Mouse (Mus musculus) left cerebral cortex, adult 8-10 months (tissue): ENCODE measurements around the gene Triap1. TPM values are rescaled to one million over a fixed set of nuclear protein-coding genes. Genes with fewer than 3 reads are reported as not detected.

Source experiments
- DNase-seq, 2 experiments: peaks; one replicate each; pipeline ENCODE4 v3.0.0; 2022; ENCODE audit warnings: low spot score in 2 of 2
- total RNA-seq, 4 experiments: library from RNA; stranded (reverse); gene quantifications; 2 replicates each; pipeline ENCODE4 v1.2.4; 2022

The Triap1 gene
- total RNA-seq, 4 experiments from 2014 or later = 20.7 to 24.6 (median 22.5) TPM

GRCm38 (mm10) chr5:115391935-115392334, 50.9 kb downstream of the Triap1 start:
- no peak for DNase-seq

GRCm38 (mm10) chr5:115392969-115393368, 51.9 kb downstream of the Triap1 start:
- no peak for DNase-seq

Other genes with a start within 250 kb of the Triap1 start
- gene Gm10401, start 242.9 kb upstream of the Triap1 start, total RNA-seq = not detected
- 1 to 10 TPM; 7.8 to 9.2 (median 8.9) TPM for gene Acads, start 221.9 kb upstream of the Triap1 start, total RNA-seq
- 10 to 100 TPM; 21.2 to 26.9 (median 24.2) TPM for gene Unc119b, start 206.2 kb upstream of the Triap1 start, total RNA-seq
- gene Mlec, start 183.0 kb upstream of the Triap1 start, total RNA-seq = 10 to 100 TPM; 66.1 to 84.8 (median 72.3) TPM
- gene Cabp1, start 146.8 kb upstream of the Triap1 start, total RNA-seq = 100 to 1,000 TPM; 228 to 252 (median 243) TPM
- gene Pop5, start 105.4 kb upstream of the Triap1 start, total RNA-seq = 10 to 100 TPM; 72.0 to 91.4 (median 77.3) TPM
- 100 to 1,000 TPM; 216 to 259 (median 243) TPM for gene Rnf10, start 68.3 kb upstream of the Triap1 start, total RNA-seq
- 10 to 100 TPM; 40.4 to 43.6 (median 42.2) TPM for gene Coq5, start 61.6 kb upstream of the Triap1 start, total RNA-seq
- gene Dynll1, start 40.2 kb upstream of the Triap1 start, total RNA-seq = 100 to 1,000 TPM; 550 to 617 (median 573) TPM
- 10 to 100 TPM; 55.2 to 70.1 (median 64.6) TPM for gene Srsf9, start 14.0 kb upstream of the Triap1 start, total RNA-seq
- gene Gatc, start within 50 bp of the Triap1 start, total RNA-seq = 10 to 100 TPM; 19.2 to 21.4 (median 20.2) TPM
- 100 to 1,000 TPM; 686 to 806 (median 740) TPM for gene Cox6a1, start 7.8 kb downstream of the Triap1 start, total RNA-seq
- 10 to 100 TPM; 43.2 to 58.9 (median 51.0) TPM for gene Msi1, start 88.4 kb downstream of the Triap1 start, total RNA-seq
- not detected for gene Pla2g1b, start 125.0 kb downstream of the Triap1 start, total RNA-seq
- 10 to 100 TPM; 27.1 to 38.6 (median 33.1) TPM for gene Sirt4, start 143.5 kb downstream of the Triap1 start, total RNA-seq
- 10 to 100 TPM; 18.3 to 27.8 (median 22.9) TPM for gene Pxn, start 165.5 kb downstream of the Triap1 start, total RNA-seq
- 100 to 1,000 TPM; 188 to 223 (median 203) TPM for gene Rplp0, start 218.2 kb downstream of the Triap1 start, total RNA-seq
- gene Gcn1l1, start 224.0 kb downstream of the Triap1 start, total RNA-seq = 10 to 100 TPM; 60.7 to 71.6 (median 61.4) TPM